Mouse (Mus musculus) cortical plate, adult 2 months (tissue): ENCODE data around the gene Odc1.

Experiments
- CTCF ChIP-seq: fragments of 200-500 bp; IDR thresholded peaks from 2 replicates; pipeline ENCODE4 v1.5.1; 2011; ENCODE audit warnings: mild to moderate bottlenecking, control low read depth, low read length; ENCODE audit not compliant: insufficient read depth; ENCODE audit errors: extremely low read depth
- POLR2A ChIP-seq: fragments of 200-500 bp; IDR thresholded peaks from 2 replicates; pipeline ENCODE4 v1.6.1; 2011; ENCODE audit warnings: mild to moderate bottlenecking, low read length, control low read depth; ENCODE audit not compliant: insufficient read depth; ENCODE audit errors: extremely low read depth

DNA sequence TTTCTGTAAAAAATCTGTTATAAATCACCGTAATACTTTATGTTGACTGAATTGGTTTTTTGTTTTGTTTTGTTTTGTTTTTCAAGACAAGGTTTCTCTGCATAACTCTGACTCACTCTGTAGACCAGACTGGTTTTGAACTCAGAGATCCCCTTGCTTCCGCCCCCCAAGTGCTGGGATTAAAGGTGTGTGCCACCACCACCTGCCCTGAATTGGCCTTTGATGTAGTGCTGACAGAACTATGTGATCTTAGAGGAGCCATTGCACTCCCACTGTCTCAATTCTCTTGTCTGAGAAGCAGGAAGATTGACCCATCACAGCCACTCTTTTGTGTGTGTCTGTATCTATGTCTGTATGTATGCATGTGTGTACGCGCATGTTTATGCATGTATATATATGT is 37.8 kb downstream of the Odc1 start:
- no peak for TF ChIP-seq CTCF
- TF ChIP-seq POLR2A, result no peak
